Mouse (Mus musculus): ENCODE results near the gene Gm14326.
A peak's percentile ranks its signal among the peaks of the same experiment; 100 is the strongest.
"Not testable (repeated sequence)": the region's sequence is repeated elsewhere in the genome, so short reads cannot be mapped to it uniquely, and the experiment has no call there.

The Gm14326 gene

GRCm38 (mm10) chr2:177957145-177957544 is at the start of gene Gm14326:
Gene Gm14326 (minus strand): TSS chr2:177957297.
- peak; percentile 89 for DNase-seq

DNA sequence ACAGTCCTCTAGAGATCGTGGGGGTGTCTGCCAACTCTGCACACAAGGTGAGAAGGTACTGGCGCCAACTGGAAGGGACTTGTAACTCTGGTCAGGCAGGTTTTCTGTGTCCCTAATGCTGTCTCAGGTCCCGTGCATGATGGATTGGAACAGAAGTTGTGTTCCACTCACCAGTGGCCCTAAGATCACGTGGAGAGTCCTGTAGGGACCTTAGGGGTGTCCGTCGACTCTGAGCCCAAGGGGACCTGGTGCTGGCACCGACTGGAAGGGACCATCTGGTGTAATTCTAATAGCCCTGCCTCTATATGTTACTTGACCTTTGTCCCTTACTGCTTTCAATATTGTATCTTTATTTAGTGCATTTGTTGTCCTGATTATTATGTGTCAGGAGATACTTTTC is 17.7 kb upstream of the Gm14326 start:
- not testable (repeated sequence) for DNase-seq

DNA sequence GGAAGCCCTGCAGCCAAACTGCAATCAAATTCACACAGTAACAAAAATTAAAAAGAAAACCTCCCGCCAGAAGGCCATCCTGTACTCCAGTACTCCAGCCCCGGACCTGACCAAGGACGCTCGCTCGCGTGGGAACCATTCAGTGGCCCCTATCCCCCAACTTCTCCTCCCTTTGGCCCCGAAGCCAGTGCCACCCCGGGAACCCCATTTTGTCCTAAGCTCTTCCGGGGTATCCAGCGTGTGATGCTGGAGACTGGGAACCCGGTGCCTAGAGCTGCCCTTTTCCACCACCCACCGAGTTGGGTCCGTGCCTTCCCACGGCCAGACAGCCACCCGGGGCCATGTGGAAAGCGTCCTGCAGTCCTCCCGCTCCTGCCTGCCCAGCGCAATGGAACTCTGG is 363 bp downstream of the Gm14326 start:
- peak; percentile 28 for DNase-seq

DNA sequence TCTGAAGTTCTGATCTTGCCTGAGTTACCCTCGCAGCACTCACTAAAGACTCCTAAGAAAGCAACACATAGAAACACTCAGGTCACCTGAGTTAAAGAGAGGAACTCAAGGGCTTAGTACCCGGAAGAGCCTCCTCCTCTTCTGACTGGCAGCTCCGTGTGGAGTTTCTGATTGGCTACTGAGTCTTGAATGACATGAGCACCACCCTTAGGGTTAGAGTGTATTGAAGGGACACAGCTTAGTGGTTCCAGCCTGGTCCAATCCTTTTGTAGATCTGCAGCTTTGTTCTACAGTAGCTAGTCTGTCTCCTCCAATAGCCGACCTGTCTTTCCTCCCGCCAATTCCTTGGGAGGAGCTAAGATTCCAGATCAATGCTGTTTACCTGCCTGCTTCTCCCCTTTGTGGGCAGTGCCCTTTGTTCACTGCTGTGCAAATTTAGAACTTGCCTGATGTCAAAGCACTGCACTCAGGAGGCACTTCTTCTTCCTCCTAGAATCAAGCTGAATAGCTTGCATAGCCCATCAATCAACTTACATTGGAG is 31.5 kb downstream of the Gm14326 start, which contains the start of gene Zfp972:
TSS of gene Zfp972 (minus strand) at position 51 of the 541 bp plus-strand sequence.
- DNase-seq, result not testable (repeated sequence)

- DNase-seq, result not testable (repeated sequence)
These were observed 53.8 kb downstream of the Gm14326 start for GRCm38 (mm10) chr2:177903276-177903675.

DNA sequence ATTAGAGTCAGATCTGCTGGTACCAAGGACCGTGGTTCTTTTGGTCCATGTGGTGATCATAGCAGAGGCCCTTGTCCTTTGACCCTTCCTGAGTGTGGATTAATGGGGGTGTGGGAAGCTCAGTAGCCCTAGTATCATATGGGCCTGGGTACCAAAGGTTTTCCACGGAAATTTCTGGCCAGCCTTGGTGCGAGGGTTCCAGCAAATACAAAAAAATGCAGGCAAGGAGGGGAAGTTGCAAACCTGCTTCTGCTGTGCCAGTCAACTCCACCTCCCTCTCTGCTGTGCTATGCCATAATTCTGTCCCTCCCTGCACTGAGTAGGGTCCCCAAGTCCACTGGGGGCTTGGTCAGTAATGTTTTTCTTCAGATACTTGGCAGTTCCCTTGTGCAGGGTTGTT is 58.9 kb downstream of the Gm14326 start:
- DNase-seq, result not testable (repeated sequence)

- DNase-seq, result peak; percentile 15
These were observed 60.0 kb downstream of the Gm14326 start, which contains the start of gene Gm14327 for GRCm38 (mm10) chr2:177897046-177897578. Gene Gm14327 (plus strand): TSS chr2:177897096.

DNA sequence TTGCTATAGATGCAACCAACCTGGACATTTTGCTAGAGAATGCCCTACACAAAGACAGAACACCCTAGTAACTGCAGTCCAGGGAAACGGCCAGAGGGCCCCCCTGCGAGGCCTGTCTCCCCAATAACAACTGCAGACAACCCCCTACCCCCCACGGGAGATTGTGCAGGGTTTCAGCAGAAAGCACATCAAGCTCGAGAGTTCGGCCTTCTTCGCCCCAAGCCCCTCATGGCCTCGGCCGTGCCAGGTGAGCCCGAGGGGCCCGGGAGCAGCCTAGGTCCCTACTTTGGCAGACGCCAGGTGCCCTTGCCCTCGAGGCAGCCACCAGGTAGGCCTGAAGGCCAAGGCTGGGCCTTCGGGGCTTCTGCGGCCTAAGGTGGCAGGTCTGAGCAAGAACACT is 69.4 kb downstream of the Gm14326 start:
- not testable (repeated sequence) for DNase-seq

Data from kidney, adult 18-20 months (tissue).